Mouse (Mus musculus) heart, embryonic 11.5 days (tissue): ENCODE measurements around the gene Gp1bb. TPM values are rescaled to one million over a fixed set of nuclear protein-coding genes. Genes with fewer than 3 reads are reported as not detected.

Experiments used
- ATAC-seq: fragments of 200-750 bp; cut with Nextera tagmentation; replicated peaks from 2 replicates; pipeline ENCODE4 v1.8.0; 2017; ENCODE audit warnings: moderate library complexity; ENCODE audit not compliant: insufficient number of reproducible peaks, low FRiP score, low TSS enrichment
- H3K27ac ChIP-seq: fragments of 300-500 bp; sonication (generic); 2 replicates; pipeline ENCODE4 v1.5.1; 2014; ENCODE audit warnings: mild to moderate bottlenecking, low read depth, low read length
- H3K27me3 ChIP-seq: fragments of 300-500 bp; sonication (generic); 2 replicates; pipeline ENCODE4 v1.6.1; 2014; ENCODE audit warnings: mild to moderate bottlenecking, low read length, mixed read lengths; ENCODE audit not compliant: control insufficient read depth, insufficient read depth
- H3K36me3 ChIP-seq: fragments of 300-500 bp; sonication (generic); 2 replicates; pipeline ENCODE4 v1.6.1; 2014; ENCODE audit warnings: mild to moderate bottlenecking, low read length, moderate library complexity, mixed read lengths; ENCODE audit not compliant: control insufficient read depth, insufficient read depth
- H3K4me1 ChIP-seq: fragments of 300-500 bp; sonication (generic); 2 replicates; pipeline ENCODE4 v1.6.1; 2014; ENCODE audit warnings: low read length; ENCODE audit not compliant: control insufficient read depth, insufficient read depth
- H3K4me2 ChIP-seq: fragments of 300-500 bp; sonication (generic); 2 replicates; pipeline ENCODE4 v1.6.1; 2014; ENCODE audit warnings: mild to moderate bottlenecking, moderate library complexity
- H3K4me3 ChIP-seq: fragments of 300-500 bp; sonication (generic); 2 replicates; pipeline ENCODE4 v1.5.1; 2014; ENCODE audit warnings: low read depth, low read length
- H3K9ac ChIP-seq: fragments of 300-500 bp; sonication (generic); 2 replicates; pipeline ENCODE4 v1.6.1; 2014; ENCODE audit warnings: mild to moderate bottlenecking, low read depth, low read length, moderate library complexity
- H3K9me3 ChIP-seq: fragments of 300-500 bp; sonication (generic); replicated peaks from 2 replicates; pipeline ENCODE4 v1.6.1; 2016; ENCODE audit warnings: low read length; ENCODE audit not compliant: control insufficient read depth
- WGBS: fragments of 180-500 bp; shearing (Covaris S2); extraction: QIAGEN DNeasy Blood & Tissue Kit; methylation state at CpG from one replicate; pipeline ENCODE4 v1.1.7; 2014; ENCODE audit not compliant: insufficient replicate concordance; 5-methylcytosine and 5-hydroxymethylcytosine counted together
- polyA plus RNA-seq: library from polyadenylated mRNA; unstranded; fragments of >200 nt; fragmentation: Nextera tagmentation; extraction: Ambion mirVana; gene quantifications from 2 replicates; pipeline ENCODE4 v1.2.1, GENCODE M21; 2014

Gene Gp1bb
- polyA plus RNA-seq, 1 experiment from 2014 or later, result 8.6 TPM

GRCm38 (mm10) chr16:18643406-18643998, 21.3 kb upstream of the Gp1bb start:
- no peak overlapping the region for H3K4me3 ChIP-seq
- H3K4me2 ChIP-seq, result no peak overlapping the region
- no peak overlapping the region for H3K27ac ChIP-seq
- no peak for ATAC-seq
- 61% methylated on average over 11 of the region's 11 CpGs for WGBS
- no peak overlapping the region for H3K9ac ChIP-seq
- no peaks in the 10 kb centered on the region for H3K36me3 ChIP-seq
- H3K9me3 ChIP-seq, result 0 out of 2 replicates have a peak, but pooled peaks cover 3% of the 10 kb centered on the region
- peaks cover 2% of the 10 kb centered on the region for H3K27me3 ChIP-seq
- H3K4me1 ChIP-seq, result no peaks in the 10 kb centered on the region

DNA sequence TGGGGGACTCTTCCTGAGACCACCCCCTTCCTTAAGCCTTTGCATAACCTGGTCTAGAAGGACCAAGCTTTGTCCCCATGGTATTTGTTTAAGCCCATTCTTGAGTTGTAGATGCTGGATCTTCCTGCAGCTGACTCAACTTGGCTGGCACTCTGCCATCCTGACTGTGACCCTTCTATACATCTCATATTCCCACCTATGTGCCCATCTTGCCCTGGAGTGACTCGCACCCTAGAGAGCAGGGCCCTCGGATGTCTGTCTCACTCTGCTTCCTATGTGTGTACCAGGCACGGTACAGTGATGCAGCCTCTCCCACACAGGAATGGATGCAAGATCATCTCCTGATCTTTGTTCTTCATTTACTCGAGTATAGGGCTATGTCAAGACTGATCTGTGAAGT, 20.7 kb upstream of the Gp1bb start:
- H3K4me2 ChIP-seq, result no peak overlapping the region
- ATAC-seq, result no peak
- H3K4me3 ChIP-seq, result no peak overlapping the region
- H3K4me1 ChIP-seq, result no peaks in the 10 kb centered on the region
- no peaks in the 10 kb centered on the region for H3K36me3 ChIP-seq
- H3K27me3 ChIP-seq, result peaks cover 3% of the 10 kb centered on the region
- H3K27ac ChIP-seq, result no peak overlapping the region
- H3K9ac ChIP-seq, result no peak overlapping the region
- WGBS, result 75% methylated on average over 4 of the region's 4 CpGs
- H3K9me3 ChIP-seq, result no peaks in the 10 kb centered on the region

DNA sequence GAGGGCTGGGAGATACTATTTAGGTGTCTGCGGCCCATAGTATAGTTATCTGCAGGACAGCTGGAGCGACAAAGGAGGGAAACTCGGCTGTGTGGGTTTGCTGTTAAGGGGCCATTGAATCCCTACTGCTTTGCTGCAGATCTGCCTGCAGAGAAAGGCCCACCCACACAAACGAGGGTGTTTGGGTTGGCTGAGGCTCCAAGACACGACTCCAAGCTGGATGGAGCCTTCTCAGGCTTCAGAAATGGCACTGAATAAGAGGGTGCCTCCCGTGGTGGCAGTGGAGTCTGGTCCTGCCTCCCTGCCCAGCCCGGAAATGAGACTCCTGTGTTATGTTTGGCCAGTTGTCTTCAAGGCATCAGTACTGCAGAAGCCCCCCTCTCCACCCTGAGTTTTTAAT, 20.1 kb upstream of the Gp1bb start:
- peaks cover 3% of the 10 kb centered on the region for H3K27me3 ChIP-seq
- no peak overlapping the region for H3K4me3 ChIP-seq
- no peaks in the 10 kb centered on the region for H3K4me1 ChIP-seq
- H3K4me2 ChIP-seq, result no peak overlapping the region
- no peak overlapping the region for H3K27ac ChIP-seq
- no peaks in the 10 kb centered on the region for H3K36me3 ChIP-seq
- WGBS, result 42% methylated on average over 7 of the region's 7 CpGs
- H3K9me3 ChIP-seq, result no peaks in the 10 kb centered on the region
- no peak for ATAC-seq
- no peak overlapping the region for H3K9ac ChIP-seq

DNA sequence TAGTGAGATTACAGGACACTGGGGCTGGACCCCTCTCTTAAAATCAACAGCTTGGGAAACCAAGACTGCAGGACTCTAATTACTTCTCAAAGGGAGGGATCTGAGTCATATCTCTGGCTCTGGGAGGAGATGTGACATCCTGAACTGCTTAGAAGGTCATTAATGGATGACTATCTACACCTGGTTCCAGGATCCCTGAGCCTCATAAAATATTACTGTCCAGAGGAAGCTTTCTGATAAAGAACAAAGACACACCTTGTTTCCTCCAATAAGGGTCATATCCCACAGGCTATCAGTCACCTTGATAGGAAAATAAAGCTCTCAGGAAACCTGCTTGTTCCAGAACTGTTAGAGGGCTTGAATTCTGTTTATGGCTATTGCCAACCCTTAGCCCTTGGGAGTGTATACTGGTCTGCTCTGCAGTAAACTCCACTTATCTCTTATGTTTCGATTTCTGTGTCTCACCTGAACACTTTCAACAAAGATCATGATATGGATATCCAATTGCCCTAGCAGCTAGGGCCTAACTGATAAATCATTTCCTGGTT, 17.3 kb upstream of the Gp1bb start:
- Histone ChIP-seq H3K9me3 (no peaks in the 10 kb centered on the region), H3K4me2 (no peak overlapping the region), H3K9ac (no peak overlapping the region), H3K27me3 (peaks cover 3% of the 10 kb centered on the region), H3K4me1 (no peaks in the 10 kb centered on the region), H3K36me3 (no peaks in the 10 kb centered on the region), H3K27ac (no peak overlapping the region), H3K4me3 (no peak overlapping the region)
- WGBS, result 71% methylated on average over 1 of the region's 1 CpGs
- ATAC-seq, result no peak

- Histone ChIP-seq H3K27me3 (peaks cover 8% of the 10 kb centered on the region), H3K9me3 (no peaks in the 10 kb centered on the region), H3K4me2 (no peak overlapping the region), H3K36me3 (no peaks in the 10 kb centered on the region), H3K27ac (no peak overlapping the region), H3K4me3 (no peak overlapping the region), H3K9ac (no peak overlapping the region), H3K4me1 (no peaks in the 10 kb centered on the region)
- WGBS, result 42% methylated on average over 2 of the region's 2 CpGs
- no peak for ATAC-seq
These were observed 16.2 kb upstream of the Gp1bb start for GRCm38 (mm10) chr16:18638396-18638795.

- Histone ChIP-seq H3K27ac (no peak overlapping the region), H3K27me3 (peaks cover 10% of the 10 kb centered on the region), H3K36me3 (no peaks in the 10 kb centered on the region), H3K4me1 (no peaks in the 10 kb centered on the region), H3K9ac (no peak overlapping the region), H3K4me2 (no peak overlapping the region), H3K9me3 (no peaks in the 10 kb centered on the region), H3K4me3 (no peak overlapping the region)
- 52% methylated on average over 3 of the region's 3 CpGs for WGBS
- no peak for ATAC-seq
These were observed 14.6 kb upstream of the Gp1bb start for GRCm38 (mm10) chr16:18636804-18637203.

GRCm38 (mm10) chr16:18636401-18636800, 14.2 kb upstream of the Gp1bb start:
- Histone ChIP-seq H3K4me3 (no peak overlapping the region), H3K4me2 (no peak overlapping the region), H3K36me3 (no peaks in the 10 kb centered on the region), H3K27ac (no peak overlapping the region), H3K9me3 (no peaks in the 10 kb centered on the region), H3K9ac (no peak overlapping the region), H3K27me3 (peaks cover 10% of the 10 kb centered on the region), H3K4me1 (no peaks in the 10 kb centered on the region)
- WGBS, result 73% methylated on average over 5 of the region's 5 CpGs
- no peak for ATAC-seq

DNA sequence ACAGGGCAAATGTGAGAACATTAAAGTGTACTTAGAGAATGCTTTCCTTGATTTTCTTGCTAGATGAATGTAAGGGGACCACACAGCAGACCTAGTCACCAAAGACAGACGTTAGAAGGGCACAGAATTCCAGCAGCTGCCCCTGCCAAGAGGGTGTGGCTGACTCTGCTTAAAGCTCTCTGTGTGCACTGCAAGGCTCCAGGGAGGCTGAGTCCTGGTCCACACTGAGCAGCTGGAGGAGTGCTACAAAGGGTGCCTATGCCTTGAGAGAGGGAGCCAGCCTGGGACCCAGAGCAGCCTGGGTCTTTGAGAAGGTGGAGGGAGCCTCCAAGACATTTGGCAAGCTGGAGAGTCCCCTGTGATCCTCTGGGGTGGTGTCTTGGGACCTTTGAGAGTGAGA, 11.1 kb upstream of the Gp1bb start:
- whole genome bisulfite sequencing, result 36% methylated on average over 1 of the region's 1 CpGs
- H3K4me3 ChIP-seq, result no peak overlapping the region
- H3K27ac ChIP-seq, result no peak overlapping the region
- H3K9me3 ChIP-seq, result no peaks in the 10 kb centered on the region
- ATAC-seq, result no peak
- peaks cover 26% of the 10 kb centered on the region for H3K27me3 ChIP-seq
- H3K4me1 ChIP-seq, result peaks cover 5% of the 10 kb centered on the region
- H3K36me3 ChIP-seq, result no peaks in the 10 kb centered on the region
- H3K9ac ChIP-seq, result no peak overlapping the region
- H3K4me2 ChIP-seq, result no peak overlapping the region

DNA sequence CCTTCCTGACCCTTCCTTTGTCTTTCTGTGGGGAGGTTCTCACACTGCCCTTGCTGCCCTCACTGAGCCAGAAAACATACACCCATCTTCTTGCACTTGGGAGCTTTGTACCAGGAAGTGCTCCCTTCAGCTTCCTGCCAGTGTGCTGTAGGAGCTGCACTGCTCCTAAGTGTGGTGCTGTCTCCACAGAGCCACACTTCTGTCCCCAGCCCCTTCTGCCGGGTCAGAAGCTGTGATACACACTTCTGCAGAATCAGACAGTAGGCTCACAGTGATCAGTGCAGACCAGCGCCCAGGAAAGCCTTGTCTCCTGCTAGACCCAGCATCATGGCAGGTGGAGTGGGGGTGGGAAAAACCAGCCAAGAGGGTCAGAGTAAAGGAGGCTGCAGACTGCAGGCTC, 10.6 kb upstream of the Gp1bb start:
- WGBS, result 59% methylated on average over 2 of the region's 2 CpGs
- Histone ChIP-seq H3K27ac (no peak overlapping the region), H3K9ac (no peak overlapping the region), H3K4me2 (no peak overlapping the region), H3K36me3 (no peaks in the 10 kb centered on the region), H3K4me1 (peaks cover 5% of the 10 kb centered on the region), H3K4me3 (no peak overlapping the region), H3K9me3 (no peaks in the 10 kb centered on the region), H3K27me3 (peaks cover 32% of the 10 kb centered on the region)
- ATAC-seq, result no peak
